Mouse (Mus musculus) lung, adult 2 months (tissue): ENCODE results near the gene Cenpa.
"Not testable (repeated sequence)": the region's sequence is repeated elsewhere in the genome, so short reads cannot be mapped to it uniquely, and the experiment has no call there.

Experiments
- CTCF ChIP-seq: fragments of 200-500 bp; IDR thresholded peaks from 2 replicates; pipeline ENCODE4 v1.5.1; 2011; ENCODE audit warnings: mild to moderate bottlenecking, low read length, control low read depth; ENCODE audit not compliant: insufficient read depth
- POLR2A ChIP-seq: fragments of 200-500 bp; IDR thresholded peaks from 2 replicates; pipeline ENCODE4 v1.6.1; 2011; ENCODE audit warnings: low read depth, mild to moderate bottlenecking, control low read depth, low read length, borderline replicate concordance; ENCODE audit errors: extremely low read depth

- not testable (repeated sequence) for TF ChIP-seq POLR2A, CTCF
Observed at GRCm38 (mm10) chr5:30701373-30701772, 34.8 kb downstream of the Cenpa start.
